Mouse (Mus musculus): Measurements from ENCODE around the gene Slc43a2.
"Not testable (repeated sequence)": the region's sequence is repeated elsewhere in the genome, so short reads cannot be mapped to it uniquely, and the experiment has no call there.

The Slc43a2 gene

GRCm38 (mm10) chr11:75572854-75573650, 41.6 kb downstream of the Slc43a2 start:
- peak; percentile 95 for DNase-seq

- DNase-seq, result no peak
These were observed 43.1 kb downstream of the Slc43a2 start for GRCm38 (mm10) chr11:75574378-75575123.

GRCm38 (mm10) chr11:75575560-75576123, 44.1 kb downstream of the Slc43a2 start:
- DNase-seq, result no peak

- DNase-seq, result no peak
These were observed 47.1 kb downstream of the Slc43a2 start for GRCm38 (mm10) chr11:75578609-75579008.

- DNase-seq, result no peak
These were observed 50.1 kb downstream of the Slc43a2 start for GRCm38 (mm10) chr11:75581495-75582149.

GRCm38 (mm10) chr11:75583521-75583920, 52.0 kb downstream of the Slc43a2 start:
- no peak for DNase-seq

- no peak for DNase-seq
These were observed 53.6 kb downstream of the Slc43a2 start for GRCm38 (mm10) chr11:75585061-75585460.

GRCm38 (mm10) chr11:75585978-75586377, 54.5 kb downstream of the Slc43a2 start:
- no peak for DNase-seq

GRCm38 (mm10) chr11:75586963-75587362, 55.5 kb downstream of the Slc43a2 start:
- DNase-seq, result no peak

- DNase-seq, result peak; percentile 95
These were observed 56.2 kb downstream of the Slc43a2 start, which contains the start of gene Pitpna for GRCm38 (mm10) chr11:75587493-75588284. Gene Pitpna (plus strand): TSS chr11:75588097.

- DNase-seq, result no peak
These were observed 56.9 kb downstream of the Slc43a2 start for GRCm38 (mm10) chr11:75588285-75588941.

GRCm38 (mm10) chr11:75592612-75593011, 61.1 kb downstream of the Slc43a2 start:
- no peak for DNase-seq

GRCm38 (mm10) chr11:75594431-75594830, 62.9 kb downstream of the Slc43a2 start:
- no peak for DNase-seq

- no peak for DNase-seq
These were observed 63.9 kb downstream of the Slc43a2 start for GRCm38 (mm10) chr11:75595404-75595803.

GRCm38 (mm10) chr11:75595816-75596215, 64.3 kb downstream of the Slc43a2 start:
- no peak for DNase-seq

- no peak for DNase-seq
These were observed 65.3 kb downstream of the Slc43a2 start for GRCm38 (mm10) chr11:75596726-75597255.

- DNase-seq, result no peak
These were observed 66.5 kb downstream of the Slc43a2 start for GRCm38 (mm10) chr11:75598004-75598403.

GRCm38 (mm10) chr11:75599802-75600201, 68.3 kb downstream of the Slc43a2 start:
- not testable (repeated sequence) for DNase-seq

- DNase-seq, result no peak
These were observed 73.3 kb downstream of the Slc43a2 start for GRCm38 (mm10) chr11:75604826-75605225.

- DNase-seq, result no peak
These were observed 73.8 kb downstream of the Slc43a2 start for GRCm38 (mm10) chr11:75605318-75605717.

GRCm38 (mm10) chr11:75608776-75609175, 77.3 kb downstream of the Slc43a2 start:
- no peak for DNase-seq
